Mouse (Mus musculus) ES-E14 (cell line): ENCODE measurements around the gene Cenpp.

Experiments used
- HCFC1 ChIP-seq: IDR thresholded peaks from 2 replicates; pipeline ENCODE4 v1.6.1; 2012; ENCODE audit warnings: low read length, inconsistent platforms, borderline replicate concordance; ENCODE audit not compliant: insufficient read depth
- ZC3H11A ChIP-seq: IDR thresholded peaks from 2 replicates; pipeline ENCODE4 v1.6.1; 2012; ENCODE audit warnings: low read depth, mild to moderate bottlenecking, inconsistent platforms, low read length, borderline replicate concordance

DNA sequence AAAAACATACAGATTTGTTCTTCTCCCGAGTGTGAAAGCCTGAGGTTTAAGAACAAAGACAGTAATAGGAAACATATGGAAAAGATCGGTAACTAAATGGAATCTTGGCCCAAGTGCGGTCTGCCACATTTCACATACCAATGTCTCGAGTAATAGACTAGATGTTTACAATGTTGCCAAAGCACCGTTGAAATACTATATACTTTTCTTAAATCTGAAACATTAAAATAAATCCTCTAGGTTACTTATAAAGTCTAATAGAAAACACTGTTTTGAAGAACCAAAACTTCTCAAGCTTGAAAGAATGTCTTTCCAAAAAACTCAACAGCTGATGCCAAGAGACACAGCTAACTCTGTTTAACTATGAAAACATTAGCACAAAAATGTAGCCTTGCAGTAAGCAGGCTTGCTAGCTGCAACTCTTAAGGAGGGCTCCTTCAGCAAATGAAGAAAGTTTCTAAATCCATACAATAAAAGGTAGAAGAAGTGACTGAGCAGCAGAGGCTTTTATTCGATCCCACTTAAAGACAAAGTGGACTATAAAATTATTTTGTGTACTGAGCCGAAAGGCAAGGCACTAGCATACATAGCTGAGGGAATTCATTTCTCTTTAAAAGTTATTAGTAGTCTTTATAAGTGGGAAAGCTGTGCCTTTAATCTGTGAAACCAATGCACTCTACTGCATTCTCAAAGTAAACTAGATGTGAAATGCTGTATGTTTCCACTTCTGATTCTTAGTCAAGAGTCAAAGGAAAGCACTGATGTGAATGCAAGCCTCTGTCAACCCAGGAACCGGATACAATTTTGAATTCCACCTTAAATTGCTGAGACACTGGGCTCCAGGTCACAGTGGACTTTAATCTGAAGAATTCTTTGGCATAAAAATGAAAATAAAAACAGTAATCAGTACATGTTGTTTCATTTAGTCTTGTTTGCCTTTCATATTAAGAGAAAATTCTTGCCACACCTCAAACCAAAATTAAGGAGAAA, 70.7 kb downstream of the Cenpp start, which contains the start of gene Omd:
- TF ChIP-seq HCFC1, result no peak
- no peak for TF ChIP-seq ZC3H11A
